Mouse (Mus musculus) lung, embryonic 14.5 days (tissue): ENCODE results near the gene Hoxb6. TPM values are rescaled to one million over a fixed set of nuclear protein-coding genes. Genes with fewer than 3 reads are reported as not detected.
A peak's percentile ranks its signal among the peaks of the same experiment; 100 is the strongest.

Experiments used
- ATAC-seq: fragments of 200-750 bp; cut with Nextera tagmentation; 2 replicates; pipeline ENCODE4 v1.8.0; 2017; ENCODE audit warnings: mild to moderate bottlenecking, moderate TSS enrichment, moderate library complexity; ENCODE audit not compliant: insufficient read depth
- DNase-seq: peaks from one replicate; pipeline ENCODE4 v3.0.0-alpha.2; 2015
- H3K27ac ChIP-seq: fragments of 300-500 bp; sonication (generic); 2 replicates; pipeline ENCODE4 v1.5.1; 2014; ENCODE audit warnings: low read depth, mild to moderate bottlenecking, moderate library complexity
- H3K27me3 ChIP-seq: fragments of 300-500 bp; sonication (generic); 2 replicates; pipeline ENCODE4 v1.6.1; 2014; ENCODE audit warnings: low read length, control low read depth; ENCODE audit not compliant: insufficient read depth
- H3K36me3 ChIP-seq: fragments of 300-500 bp; sonication (generic); 2 replicates; pipeline ENCODE4 v1.6.1; 2014; ENCODE audit warnings: control low read depth; ENCODE audit not compliant: insufficient read depth
- H3K4me1 ChIP-seq: fragments of 300-500 bp; sonication (generic); 2 replicates; pipeline ENCODE4 v1.6.1; 2014; ENCODE audit warnings: antibody characterized with exemption, control low read depth; ENCODE audit not compliant: insufficient read depth
- H3K4me2 ChIP-seq: fragments of 300-500 bp; sonication (generic); 2 replicates; pipeline ENCODE4 v1.6.1; 2014; ENCODE audit warnings: mild to moderate bottlenecking
- H3K4me3 ChIP-seq: fragments of 300-500 bp; sonication (generic); 2 replicates; pipeline ENCODE4 v1.5.1; 2014; ENCODE audit warnings: low read depth, low read length
- H3K9ac ChIP-seq: fragments of 300-500 bp; sonication (generic); 2 replicates; pipeline ENCODE4 v1.6.1; 2014
- H3K9me3 ChIP-seq: fragments of 300-500 bp; sonication (generic); 2 replicates; pipeline ENCODE4 v1.6.1; 2016; ENCODE audit warnings: low read depth, low read length, control low read depth
- CTCF ChIP-seq: IDR thresholded peaks from 2 replicates; pipeline ENCODE4 v1.5.1; 2016; ENCODE audit warnings: antibody characterized with exemption, low read depth
- WGBS: fragments of 180-500 bp; shearing (Covaris S2); extraction: QIAGEN DNeasy Blood & Tissue Kit; methylation state at CpG from one replicate; pipeline ENCODE4 v1.1.7; 2014; 5-methylcytosine and 5-hydroxymethylcytosine counted together
- polyA plus RNA-seq: library from polyadenylated mRNA; unstranded; fragments of >200 nt; fragmentation: Nextera tagmentation; extraction: Ambion mirVana; gene quantifications from 2 replicates; pipeline ENCODE4 v1.2.1, GENCODE M21; 2014

Gene Hoxb6
- polyA plus RNA-seq, 1 experiment from 2014 or later, result 24.4 TPM

DNA sequence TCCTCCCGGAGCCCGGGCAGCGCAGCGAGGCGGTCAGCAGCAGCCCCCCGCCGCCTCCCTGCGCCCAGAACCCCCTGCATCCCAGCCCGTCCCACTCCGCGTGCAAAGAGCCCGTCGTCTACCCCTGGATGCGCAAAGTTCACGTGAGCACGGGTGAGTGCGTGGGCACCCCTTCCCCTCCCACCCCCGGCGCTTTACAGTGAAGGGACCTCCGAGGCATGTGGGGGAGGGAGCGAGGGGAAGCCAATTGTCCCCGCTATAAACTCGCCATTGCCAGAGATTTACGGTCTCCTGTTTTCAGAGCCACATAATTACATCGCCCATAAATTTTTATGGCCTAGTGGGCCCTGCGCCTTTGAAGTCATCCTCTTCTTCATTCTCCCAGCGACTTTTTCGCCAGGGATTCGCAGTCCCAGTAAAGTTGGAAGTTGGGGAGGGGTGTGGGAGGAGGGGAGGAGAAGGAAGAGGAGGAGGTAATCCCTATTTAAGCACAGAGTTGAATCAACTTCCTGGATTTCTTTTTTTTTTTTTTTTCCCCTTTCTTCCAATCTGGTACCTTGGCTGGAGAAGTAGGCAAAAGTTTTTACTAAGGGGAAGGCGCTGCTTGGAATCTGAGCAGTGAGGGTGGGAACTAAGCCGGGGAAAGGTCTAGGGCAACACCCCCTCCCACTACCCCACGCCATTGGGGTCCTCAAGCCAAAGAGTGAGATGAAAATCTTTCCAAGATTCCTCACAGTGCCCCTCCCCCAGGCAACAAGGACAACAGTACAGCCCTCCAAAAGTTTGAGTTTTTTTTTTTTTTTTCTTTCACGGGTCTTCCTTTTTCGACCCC is 27.0 kb downstream of the Hoxb6 start:
- Histone ChIP-seq H3K9me3 (no peaks in the 10 kb centered on the region), H3K27ac (peak overlapping the region; percentile 100), H3K9ac (peak overlapping the region; percentile 99), H3K36me3 (peaks cover 12% of the 10 kb centered on the region; the same call in 1 of the 2 replicates), H3K4me2 (peak overlapping the region; percentile 84), H3K4me1 (no peaks in the 10 kb centered on the region; the same call in 1 of the 2 replicates), H3K4me3 (peak overlapping the region; percentile 72), H3K27me3 (peaks cover 13% of the 10 kb centered on the region)
- DNase-seq, result peak; percentile 90
- no peak for TF ChIP-seq CTCF
- WGBS, result under 1% methylated on average over 34 of the region's 34 CpGs
- ATAC-seq, result peak; percentile 41

DNA sequence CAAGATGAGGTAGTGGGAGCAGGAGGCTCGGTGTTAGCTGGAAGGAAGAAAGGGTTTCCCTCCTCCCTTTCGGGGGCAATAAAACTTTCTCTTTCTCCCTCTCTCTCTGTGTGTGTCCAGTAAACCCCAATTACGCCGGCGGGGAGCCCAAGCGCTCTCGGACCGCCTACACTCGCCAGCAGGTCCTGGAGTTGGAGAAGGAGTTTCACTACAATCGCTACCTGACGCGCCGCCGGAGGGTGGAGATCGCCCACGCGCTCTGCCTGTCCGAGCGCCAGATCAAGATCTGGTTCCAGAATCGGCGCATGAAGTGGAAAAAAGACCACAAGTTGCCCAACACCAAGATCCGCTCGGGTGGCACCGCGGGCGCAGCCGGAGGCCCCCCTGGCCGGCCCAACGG is 27.6 kb downstream of the Hoxb6 start:
- no peak for TF ChIP-seq CTCF
- peak; percentile 2; the same call in 1 of the 2 replicates for ATAC-seq
- no peaks in the 10 kb centered on the region; the same call in 1 of the 2 replicates for H3K4me1 ChIP-seq
- no peaks in the 10 kb centered on the region for H3K9me3 ChIP-seq
- peaks cover 13% of the 10 kb centered on the region for H3K27me3 ChIP-seq
- H3K27ac ChIP-seq, result peak overlapping the region; percentile 100
- H3K4me3 ChIP-seq, result peak overlapping the region; percentile 72
- DNase-seq, result no peak
- peak overlapping the region; percentile 84 for H3K4me2 ChIP-seq
- peak overlapping the region; percentile 99 for H3K9ac ChIP-seq
- under 1% methylated on average over 29 of the region's 29 CpGs for WGBS
- peaks cover 12% of the 10 kb centered on the region; the same call in 1 of the 2 replicates for H3K36me3 ChIP-seq

DNA sequence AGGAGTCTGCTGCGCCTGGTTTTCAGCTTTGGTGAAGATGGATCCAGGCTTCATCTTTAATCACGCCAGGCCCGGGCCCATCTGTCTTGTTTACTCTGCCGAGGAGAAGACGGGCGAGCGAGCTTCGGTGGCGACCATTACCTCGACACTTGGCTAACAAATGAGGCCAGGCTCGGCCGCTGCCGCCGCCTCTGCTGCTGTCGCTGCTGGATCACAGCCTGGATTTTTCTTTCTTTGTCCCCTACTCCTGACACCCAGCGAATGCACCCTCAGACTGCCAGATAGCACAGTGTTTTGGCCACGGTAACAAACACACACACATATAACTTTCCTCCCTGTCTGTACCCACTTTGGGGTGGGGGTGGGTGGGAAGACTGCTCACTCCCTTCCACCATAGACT is 28.4 kb downstream of the Hoxb6 start:
- peak overlapping the region; percentile 99 for H3K9ac ChIP-seq
- no peaks in the 10 kb centered on the region for H3K9me3 ChIP-seq
- no peak for ATAC-seq
- no peak for DNase-seq
- peak overlapping the region; percentile 84 for H3K4me2 ChIP-seq
- H3K4me1 ChIP-seq, result no peaks in the 10 kb centered on the region; the same call in 1 of the 2 replicates
- no peak for TF ChIP-seq CTCF
- peaks cover 14% of the 10 kb centered on the region for H3K27me3 ChIP-seq
- peak overlapping the region; percentile 100 for H3K27ac ChIP-seq
- peak overlapping the region; percentile 72 for H3K4me3 ChIP-seq
- H3K36me3 ChIP-seq, result peaks cover 12% of the 10 kb centered on the region; the same call in 1 of the 2 replicates
- WGBS, result 2% methylated on average over 17 of the region's 17 CpGs

DNA sequence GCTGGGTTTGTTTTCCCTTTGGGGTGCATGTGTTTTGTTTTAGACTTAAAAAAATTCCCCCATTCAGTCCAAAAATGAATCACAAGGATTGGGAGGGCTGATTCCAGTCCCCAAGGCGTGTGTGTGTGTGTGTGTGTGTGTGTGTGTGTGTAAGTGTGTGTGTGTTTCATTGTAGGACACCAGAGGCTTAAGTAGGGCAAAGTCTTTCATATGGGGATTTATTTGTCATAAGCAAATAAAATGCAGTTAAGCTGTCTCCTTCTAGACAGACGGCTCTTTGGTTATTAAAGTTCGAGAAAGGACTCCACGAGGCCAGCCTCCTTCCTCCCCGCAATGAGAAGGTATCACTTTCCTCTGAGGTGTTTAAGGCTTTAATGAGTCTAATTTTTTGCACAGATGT is 29.6 kb downstream of the Hoxb6 start:
- no peaks in the 10 kb centered on the region; the same call in 1 of the 2 replicates for H3K4me1 ChIP-seq
- peak overlapping the region; percentile 72 for H3K4me3 ChIP-seq
- H3K4me2 ChIP-seq, result peak overlapping the region; percentile 84
- DNase-seq, result no peak
- H3K9ac ChIP-seq, result peak overlapping the region; percentile 99
- 14% methylated on average over 5 of the region's 5 CpGs for WGBS
- H3K27ac ChIP-seq, result peak overlapping the region; percentile 100
- peaks cover 12% of the 10 kb centered on the region; the same call in 1 of the 2 replicates for H3K36me3 ChIP-seq
- H3K9me3 ChIP-seq, result no peaks in the 10 kb centered on the region
- TF ChIP-seq CTCF, result no peak
- no peak for ATAC-seq
- H3K27me3 ChIP-seq, result peaks cover 16% of the 10 kb centered on the region; the same call in 1 of the 2 replicates

DNA sequence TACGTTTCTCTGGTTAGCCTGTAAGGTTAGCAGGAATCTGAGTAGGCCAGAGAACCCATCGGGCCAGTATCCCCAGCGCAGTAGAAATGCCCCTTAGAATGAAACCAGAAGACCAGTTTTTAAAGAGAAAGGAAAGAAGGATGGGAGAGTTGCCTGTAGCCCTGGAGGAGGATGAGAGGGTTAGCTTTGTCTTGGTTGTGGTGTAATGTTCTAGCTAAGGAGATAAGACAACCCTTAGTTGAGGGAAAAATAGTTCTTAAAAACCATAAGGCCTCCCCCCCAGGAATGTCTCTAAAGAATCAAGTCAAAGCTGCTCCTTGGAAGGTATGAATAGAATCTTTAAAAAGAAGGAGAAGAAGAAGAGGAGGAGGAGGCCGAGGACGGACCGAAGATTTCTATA is 30.5 kb downstream of the Hoxb6 start:
- no peak for ATAC-seq
- peak overlapping the region; percentile 100 for H3K27ac ChIP-seq
- 18% methylated on average over 6 of the region's 6 CpGs for WGBS

DNA sequence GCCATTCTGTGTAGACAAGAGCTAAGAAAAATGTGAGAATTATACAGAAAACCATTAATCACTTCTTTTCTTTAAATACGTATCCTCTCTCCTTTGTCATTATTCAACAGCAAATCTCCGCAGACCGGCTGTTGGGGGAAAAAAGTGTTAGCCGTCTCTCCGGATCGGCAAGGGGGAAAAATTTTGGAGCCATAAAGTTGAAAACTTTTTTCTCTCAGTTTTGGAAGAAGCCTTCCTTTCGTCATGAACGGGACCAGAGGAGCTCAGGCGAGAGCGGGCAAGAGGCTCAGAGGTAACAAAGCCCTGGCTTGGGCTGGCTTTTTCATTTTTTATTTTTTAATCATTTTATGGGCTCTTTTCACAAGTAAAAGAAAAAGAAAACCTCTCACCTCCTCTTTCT is 30.9 kb downstream of the Hoxb6 start, which contains the start of gene Hoxb3:
TSS of gene Hoxb3 (plus strand) at position 173 of the 400 bp plus-strand sequence.
- peak within 1 kb of the TSS; percentile 99 for H3K9ac ChIP-seq
- H3K36me3 ChIP-seq, result peaks cover 12% of the 10 kb centered on the region; the same call in 1 of the 2 replicates
- DNase-seq (no peak), ATAC-seq (no peak)
- H3K9me3 ChIP-seq, result no peaks in the 10 kb centered on the region
- H3K4me2 ChIP-seq, result peak within 1 kb of the TSS; percentile 84
- H3K27ac ChIP-seq, result peak within 1 kb of the TSS; percentile 100
- TF ChIP-seq CTCF, result no peak
- peaks cover 16% of the 10 kb centered on the region; the same call in 1 of the 2 replicates for H3K27me3 ChIP-seq
- H3K4me3 ChIP-seq, result peak within 1 kb of the TSS; percentile 72
- 15% methylated on average over 10 of the region's 10 CpGs for WGBS
- no peaks in the 10 kb centered on the region; the same call in 1 of the 2 replicates for H3K4me1 ChIP-seq

More for the DNA sequence above, 30.5 kb downstream of the Hoxb6 start:
- H3K9ac ChIP-seq, result peak overlapping the region; percentile 99
- no peaks in the 10 kb centered on the region for H3K9me3 ChIP-seq
- H3K4me2 ChIP-seq, result peak overlapping the region; percentile 84
- no peak for TF ChIP-seq CTCF
- DNase-seq, result no peak
- H3K36me3 ChIP-seq, result peaks cover 12% of the 10 kb centered on the region; the same call in 1 of the 2 replicates
- peak overlapping the region; percentile 72 for H3K4me3 ChIP-seq
- peaks cover 16% of the 10 kb centered on the region; the same call in 1 of the 2 replicates for H3K27me3 ChIP-seq
- no peaks in the 10 kb centered on the region; the same call in 1 of the 2 replicates for H3K4me1 ChIP-seq

DNA sequence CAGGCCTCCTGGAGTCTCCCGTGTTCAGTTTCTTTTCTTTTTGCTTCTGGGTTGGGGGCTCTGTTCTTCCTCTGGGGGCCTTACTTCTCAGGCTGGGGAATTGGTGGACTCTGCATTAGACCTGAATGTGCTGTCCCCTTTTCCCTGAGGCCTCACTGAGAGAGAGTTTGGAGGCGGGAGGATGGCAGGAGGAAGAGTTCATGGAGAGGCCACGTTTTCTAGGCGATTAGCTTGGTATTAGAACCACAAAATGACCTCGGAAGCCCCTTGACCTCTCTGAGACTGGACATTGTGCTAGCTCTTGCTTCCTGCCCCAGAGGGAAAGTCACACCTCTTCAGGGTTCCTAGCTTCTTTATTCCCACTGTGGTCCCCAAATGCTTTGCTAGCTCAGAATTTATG is 31.8 kb downstream of the Hoxb6 start:
- Histone ChIP-seq H3K4me2 (peak overlapping the region; percentile 84), H3K27me3 (peaks cover 14% of the 10 kb centered on the region; the same call in 1 of the 2 replicates), H3K36me3 (peaks cover 12% of the 10 kb centered on the region; the same call in 1 of the 2 replicates), H3K9ac (peak overlapping the region; percentile 99), H3K4me3 (peak overlapping the region; percentile 72), H3K9me3 (no peaks in the 10 kb centered on the region), H3K4me1 (peaks cover under 1% of the 10 kb centered on the region; the same call in 1 of the 2 replicates), H3K27ac (peak overlapping the region; percentile 100)
- no peak for TF ChIP-seq CTCF
- DNase-seq, result peak; percentile 78
- WGBS, result 7% methylated on average over 5 of the region's 5 CpGs
- no peak for ATAC-seq
